Mouse (Mus musculus): ENCODE measurements around the gene Rgsl1. TPM values are rescaled to one million over a fixed set of nuclear protein-coding genes. Genes with fewer than 3 reads are reported as not detected.

Gene Rgsl1
- total RNA-seq, 2 experiments from 2014 or later: 0.18 TPM; not detected in 1

- intact Hi-C loops (cut with DNase I): no loop called here
- no peak overlapping the region for H3K27ac ChIP-seq
- no peak for DNase-seq
- no peak for TF ChIP-seq CTCF (IDR thresholded peaks at IDR 0.05)
- no peak overlapping the region for H3K4me3 ChIP-seq
Measured at GRCm38 (mm10) chr1:153768465-153768864, 75.5 kb downstream of the Rgsl1 start.

- H3K4me3 ChIP-seq: no peak overlapping the region
- intact Hi-C loops (cut with DNase I): no loop called here
- DNase-seq: no peak
- no peak overlapping the region for H3K27ac ChIP-seq
- no peak for TF ChIP-seq CTCF (IDR thresholded peaks at IDR 0.05)
Measured at GRCm38 (mm10) chr1:153767281-153767680, 76.7 kb downstream of the Rgsl1 start.

- no peak overlapping the region for H3K27ac ChIP-seq
- no peak for TF ChIP-seq CTCF (IDR thresholded peaks at IDR 0.05)
- DNase-seq: no peak
- H3K4me3 ChIP-seq: no peak overlapping the region
- intact Hi-C loops (cut with DNase I): no loop called here
Measured at GRCm38 (mm10) chr1:153766298-153766697, 77.6 kb downstream of the Rgsl1 start.

- DNase-seq: no peak
- TF ChIP-seq CTCF (IDR thresholded peaks at IDR 0.05): no peak
- H3K27ac ChIP-seq: no peak overlapping the region
- intact Hi-C loops (cut with DNase I): no loop called here
- H3K4me3 ChIP-seq: no peak overlapping the region
Measured at GRCm38 (mm10) chr1:153764136-153764535, 79.8 kb downstream of the Rgsl1 start.

GRCm38 (mm10) chr1:153753725-153754464 lies 90.0 kb downstream of the Rgsl1 start:
- TF ChIP-seq CTCF (IDR thresholded peaks at IDR 0.05): no peak
- H3K4me3 ChIP-seq: peak overlapping the region; percentile 72
- intact Hi-C loops (cut with DNase I): no loop called here
- no peak for DNase-seq
- no peak overlapping the region for H3K27ac ChIP-seq

GRCm38 (mm10) chr1:153752521-153752920 lies 91.4 kb downstream of the Rgsl1 start:
- no peak for TF ChIP-seq CTCF (IDR thresholded peaks at IDR 0.05)
- intact Hi-C loops (cut with DNase I): no loop called here
- Histone ChIP-seq H3K27ac (peak overlapping the region; percentile 80), H3K4me3 (peak overlapping the region; percentile 72)
- DNase-seq: no peak

- peak; percentile 29 for DNase-seq
- peak overlapping the region; percentile 80 for H3K27ac ChIP-seq
- intact Hi-C loops (cut with DNase I): no loop called here
- peak overlapping the region; percentile 72 for H3K4me3 ChIP-seq
- TF ChIP-seq CTCF (IDR thresholded peaks at IDR 0.05): no peak
Measured at GRCm38 (mm10) chr1:153751763-153752301, 92.1 kb downstream of the Rgsl1 start.

- peak overlapping the region; percentile 77 for H3K27ac ChIP-seq
- H3K4me3 ChIP-seq: peak overlapping the region; percentile 69; the same call in 1 of the 2 replicates
- no peak for DNase-seq
- intact Hi-C loops (cut with DNase I): no loop called here
- no peak for TF ChIP-seq CTCF (IDR thresholded peaks at IDR 0.05)
Measured at GRCm38 (mm10) chr1:153750054-153750453, 93.9 kb downstream of the Rgsl1 start.

- intact Hi-C loops (cut with DNase I): loop anchor here (5.0 kb wide), 1 partner anchor 433 kb away; no protein-coding TSS in a partner anchor
- peak; percentile 82 for TF ChIP-seq CTCF (IDR thresholded peaks at IDR 0.05)
- Histone ChIP-seq H3K27ac (peak within 1 kb of the TSS; percentile 77), H3K4me3 (peak within 1 kb of the TSS; percentile 69)
- DNase-seq: peak; percentile 64
Measured at GRCm38 (mm10) chr1:153749211-153749801, 94.6 kb downstream of the Rgsl1 start, which contains the start of gene Rnasel. Gene Rnasel (plus strand): TSS chr1:153749426.

- TF ChIP-seq CTCF (IDR thresholded peaks at IDR 0.05): no peak
- peak; percentile 45 for DNase-seq
- intact Hi-C loops (cut with DNase I): loop anchor here (5.0 kb wide), 1 partner anchor 434 kb away; no protein-coding TSS in a partner anchor
- Histone ChIP-seq H3K27ac (0 out of 2 replicates have a peak overlapping the region, but pooled peaks have one; percentile 77), H3K4me3 (peak overlapping the region; percentile 69)
Measured at GRCm38 (mm10) chr1:153748549-153748948, 95.4 kb downstream of the Rgsl1 start.

- no peak for DNase-seq
- Histone ChIP-seq H3K27ac (no peak overlapping the region), H3K4me3 (peak overlapping the region; percentile 69; the same call in 1 of the 2 replicates)
- TF ChIP-seq CTCF (IDR thresholded peaks at IDR 0.05): no peak
- intact Hi-C loops (cut with DNase I): loop anchor here (5.0 kb wide), 1 partner anchor 434 kb away; no protein-coding TSS in a partner anchor
Measured at GRCm38 (mm10) chr1:153747861-153748530, 95.9 kb downstream of the Rgsl1 start.

GRCm38 (mm10) chr1:153746728-153747127 lies 97.2 kb downstream of the Rgsl1 start:
- peak; percentile 93 for TF ChIP-seq CTCF (IDR thresholded peaks at IDR 0.05)
- Histone ChIP-seq H3K4me3 (no peak overlapping the region), H3K27ac (no peak overlapping the region)
- DNase-seq: peak; percentile 74
- intact Hi-C loops (cut with DNase I): loop anchor here (1.0 to 5.0 kb wide), 2 partner anchors 187 to 436 kb away; no protein-coding TSS in a partner anchor
